Mouse (Mus musculus) ES-Bruce4 (cell line): Measurements from ENCODE around the gene Klrb1b. TPM values are rescaled to one million over a fixed set of nuclear protein-coding genes. Genes with fewer than 3 reads are reported as not detected.
A peak's percentile ranks its signal among the peaks of the same experiment; 100 is the strongest.

Experiments used
- H3K27ac ChIP-seq: 2 replicates; pipeline ENCODE4 v1.5.1; 2012; ENCODE audit warnings: low read length, inconsistent platforms; ENCODE audit not compliant: insufficient read depth
- H3K27me3 ChIP-seq: 2 replicates; pipeline ENCODE4 v1.6.1; 2012; ENCODE audit warnings: mild to moderate bottlenecking, low read length, inconsistent platforms; ENCODE audit not compliant: control insufficient read depth, poor library complexity, insufficient read depth, severe bottlenecking
- H3K36me3 ChIP-seq: 2 replicates; pipeline ENCODE4 v1.6.1; 2012; ENCODE audit warnings: inconsistent platforms, mild to moderate bottlenecking, low read length, moderate library complexity; ENCODE audit not compliant: control insufficient read depth, poor library complexity, insufficient read depth, severe bottlenecking
- H3K4me1 ChIP-seq: one replicate; pipeline ENCODE4 v1.8.1; 2011; ENCODE audit warnings: low read length; ENCODE audit not compliant: control insufficient read depth, insufficient read depth
- H3K4me3 ChIP-seq: 2 replicates; pipeline ENCODE4 v1.5.1; 2011; ENCODE audit warnings: low read depth, mild to moderate bottlenecking, low read length
- H3K9ac ChIP-seq: 2 replicates; pipeline ENCODE4 v1.6.1; 2012; ENCODE audit warnings: low read depth, mild to moderate bottlenecking, inconsistent platforms; ENCODE audit not compliant: poor library complexity, severe bottlenecking
- H3K9me3 ChIP-seq: replicated peaks from 2 replicates; pipeline ENCODE4 v1.6.1; 2012; ENCODE audit warnings: mild to moderate bottlenecking, low read length, inconsistent platforms; ENCODE audit not compliant: control insufficient read depth, poor library complexity, insufficient read depth, severe bottlenecking
- CTCF ChIP-seq: IDR thresholded peaks from one replicate; pipeline ENCODE4 v1.8.1; 2011; ENCODE audit warnings: low read depth, low read length
- EP300 ChIP-seq: IDR thresholded peaks from 2 replicates; pipeline ENCODE4 v1.6.1; 2011; ENCODE audit warnings: low read depth, low read length; ENCODE audit not compliant: insufficient read depth
- POLR2A ChIP-seq: IDR thresholded peaks from one replicate; pipeline ENCODE4 v1.8.1; 2011; ENCODE audit warnings: low read length; ENCODE audit not compliant: insufficient read depth
- polyA plus RNA-seq: library from polyadenylated mRNA; stranded (reverse); fragments of >200 nt; gene quantifications from 2 replicates; pipeline ENCODE4 v1.2.4, GENCODE M21; 2011; ENCODE audit warnings: low read depth; ENCODE audit not compliant: missing spikeins, insufficient read depth, insufficient read length

Klrb1b gene
- polyA plus RNA-seq, 1 experiment, result not detected

- H3K4me3 ChIP-seq, result no peak overlapping the region
- H3K27ac ChIP-seq, result no peak overlapping the region
- H3K9me3 ChIP-seq, result 0 out of 2 replicates have a peak, but pooled peaks cover 4% of the 10 kb centered on the region
- no peaks in the 10 kb centered on the region for H3K4me1 ChIP-seq
- H3K9ac ChIP-seq, result no peak overlapping the region
- TF ChIP-seq EP300 (no peak), CTCF (no peak), POLR2A (no peak)
- no peaks in the 10 kb centered on the region for H3K27me3 ChIP-seq
- no peaks in the 10 kb centered on the region for H3K36me3 ChIP-seq
Measured at GRCm38 (mm10) chr6:128854895-128855294, 28.8 kb upstream of the Klrb1b start.

- no peak overlapping the region for H3K27ac ChIP-seq
- peak overlapping the region; percentile 20 for H3K4me3 ChIP-seq
- H3K9me3 ChIP-seq, result 0 out of 2 replicates have a peak, but pooled peaks cover 4% of the 10 kb centered on the region
- H3K9ac ChIP-seq, result no peak overlapping the region
- H3K4me1 ChIP-seq, result no peaks in the 10 kb centered on the region
- no peaks in the 10 kb centered on the region for H3K27me3 ChIP-seq
- TF ChIP-seq EP300 (no peak), POLR2A (no peak), CTCF (no peak)
- H3K36me3 ChIP-seq, result no peaks in the 10 kb centered on the region
Measured at GRCm38 (mm10) chr6:128854024-128854820, 28.1 kb upstream of the Klrb1b start.

GRCm38 (mm10) chr6:128852766-128853165 is 26.6 kb upstream of the Klrb1b start:
- Histone ChIP-seq H3K4me3 (no peak overlapping the region), H3K9ac (no peak overlapping the region), H3K27me3 (no peaks in the 10 kb centered on the region), H3K36me3 (no peaks in the 10 kb centered on the region), H3K27ac (no peak overlapping the region), H3K9me3 (0 out of 2 replicates have a peak, but pooled peaks cover 4% of the 10 kb centered on the region), H3K4me1 (no peaks in the 10 kb centered on the region)
- TF ChIP-seq CTCF (no peak), EP300 (no peak), POLR2A (no peak)

GRCm38 (mm10) chr6:128851151-128851550 is 25.0 kb upstream of the Klrb1b start:
- no peaks in the 10 kb centered on the region for H3K36me3 ChIP-seq
- no peak for TF ChIP-seq CTCF
- TF ChIP-seq EP300, result no peak
- no peak for TF ChIP-seq POLR2A
- 0 out of 2 replicates have a peak, but pooled peaks cover 4% of the 10 kb centered on the region for H3K9me3 ChIP-seq
- no peak overlapping the region for H3K4me3 ChIP-seq
- no peaks in the 10 kb centered on the region for H3K4me1 ChIP-seq
- no peak overlapping the region for H3K9ac ChIP-seq
- no peaks in the 10 kb centered on the region for H3K27me3 ChIP-seq
- H3K27ac ChIP-seq, result no peak overlapping the region

GRCm38 (mm10) chr6:128850671-128851070 is 24.5 kb upstream of the Klrb1b start:
- no peak overlapping the region for H3K4me3 ChIP-seq
- TF ChIP-seq EP300 (no peak), CTCF (no peak), POLR2A (no peak)
- H3K36me3 ChIP-seq, result no peaks in the 10 kb centered on the region
- no peak overlapping the region for H3K27ac ChIP-seq
- H3K9me3 ChIP-seq, result 0 out of 2 replicates have a peak, but pooled peaks cover 4% of the 10 kb centered on the region
- H3K27me3 ChIP-seq, result no peaks in the 10 kb centered on the region
- no peaks in the 10 kb centered on the region for H3K4me1 ChIP-seq
- H3K9ac ChIP-seq, result no peak overlapping the region

GRCm38 (mm10) chr6:128849902-128850301 is 23.8 kb upstream of the Klrb1b start:
- Histone ChIP-seq H3K4me1 (no peaks in the 10 kb centered on the region), H3K4me3 (no peak overlapping the region), H3K27ac (no peak overlapping the region), H3K9ac (no peak overlapping the region), H3K36me3 (no peaks in the 10 kb centered on the region), H3K27me3 (no peaks in the 10 kb centered on the region), H3K9me3 (0 out of 2 replicates have a peak, but pooled peaks cover 4% of the 10 kb centered on the region)
- no peak for TF ChIP-seq POLR2A
- no peak for TF ChIP-seq EP300
- TF ChIP-seq CTCF, result peak; percentile 6
